Mouse (Mus musculus) layer of hippocampus, postnatal 14 days (tissue): ENCODE results near the gene Mcub. TPM values are rescaled to one million over a fixed set of nuclear protein-coding genes. Genes with fewer than 3 reads are reported as not detected.

ENCODE experiments used
- DNase-seq, 2 experiments: peaks; one replicate each; pipeline ENCODE4 v3.0.0; 2021 to 2022; ENCODE audit warnings: low spot score in 2 of 2, mixed read lengths in 1 of 2
- total RNA-seq, 2 experiments: library from RNA; stranded (reverse); gene quantifications; 2 replicates each; pipeline ENCODE4 v1.2.3; 2021

Gene Mcub
- total RNA-seq, 2 experiments from 2014 or later = 4.7 to 5.9 TPM

DNA sequence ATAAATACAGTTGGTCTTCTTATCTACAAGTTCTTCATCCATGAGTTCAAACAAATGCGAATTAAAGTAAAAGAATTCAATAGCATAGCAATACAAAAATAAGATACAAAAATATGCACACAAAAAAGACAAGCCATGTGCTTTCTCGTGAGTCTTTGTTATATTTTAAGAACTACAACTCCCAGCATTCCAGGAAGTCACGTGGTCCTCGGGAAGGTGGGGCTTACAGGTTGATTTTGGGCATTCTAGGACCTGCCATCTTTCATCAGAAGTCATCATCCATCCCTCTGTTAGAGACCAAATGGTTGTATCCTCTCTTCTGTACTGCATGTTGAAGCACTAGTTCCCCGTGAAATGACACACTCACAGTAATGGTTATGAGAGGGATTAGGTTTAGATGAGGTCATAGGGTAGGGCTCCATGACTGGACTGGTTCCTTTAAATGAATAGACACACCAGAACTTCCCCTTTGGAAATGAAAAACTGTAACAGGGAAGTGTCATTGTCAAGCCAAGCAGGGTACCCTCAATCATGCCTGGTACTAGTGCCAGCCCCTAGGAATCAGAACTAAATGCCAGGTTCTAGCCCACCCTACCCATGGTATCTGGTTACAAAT lies 20.7 kb downstream of the Mcub start:
- no peak for DNase-seq

DNA sequence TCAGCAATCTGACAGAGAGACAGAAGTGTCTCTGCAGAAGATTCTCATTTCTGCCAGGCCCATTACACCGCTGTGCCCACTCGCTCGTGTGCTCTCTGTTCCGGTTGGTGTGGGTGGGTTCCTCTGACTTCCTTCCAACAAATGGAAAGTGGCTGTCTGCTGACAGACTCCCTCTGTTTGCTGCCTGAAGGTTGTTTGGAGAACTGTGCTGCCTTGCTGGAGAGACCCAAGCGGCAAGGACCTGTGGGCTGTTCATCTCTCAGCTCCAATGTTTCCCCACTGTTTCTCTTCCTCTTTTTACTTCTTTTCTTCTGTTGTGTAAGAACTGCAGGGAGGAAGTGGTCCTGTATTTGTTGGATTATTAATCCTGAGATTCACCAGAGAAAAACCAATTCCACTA lies 21.6 kb downstream of the Mcub start:
- DNase-seq = peak in 1 of 2 experiments; percentile 41

DNA sequence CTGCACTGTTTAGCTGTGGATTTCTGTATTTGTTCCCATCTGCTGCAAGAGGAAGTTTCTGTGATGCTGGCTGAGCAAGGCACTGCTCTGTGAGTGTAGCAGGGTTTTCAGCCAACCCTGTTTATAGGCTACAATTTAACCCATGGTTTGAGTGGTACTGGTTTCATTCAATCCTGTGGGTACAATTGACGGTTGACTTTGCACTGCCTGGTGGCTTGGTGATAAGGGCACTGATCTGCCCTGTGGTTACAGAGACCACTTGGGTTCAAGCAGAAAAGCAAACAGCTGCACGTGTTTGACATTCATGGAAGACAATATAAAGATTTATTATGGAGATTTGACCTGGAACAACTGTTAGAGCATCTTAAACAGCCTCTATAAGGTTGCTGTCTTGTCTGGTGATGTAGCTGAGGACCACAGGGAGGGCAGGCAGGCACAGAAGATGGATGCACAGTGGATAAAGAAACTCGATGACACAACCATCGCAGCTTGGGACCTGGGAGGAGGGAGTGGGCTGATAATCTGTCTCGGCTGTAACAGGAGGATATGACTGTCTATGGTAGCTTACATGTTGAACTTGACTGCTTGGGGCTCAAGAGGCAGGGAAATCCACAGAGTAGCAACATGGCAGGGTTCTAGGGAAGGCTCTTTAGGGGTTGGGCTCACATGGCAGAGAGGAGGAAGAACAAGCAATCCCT lies 23.6 kb downstream of the Mcub start:
- DNase-seq = no peak

DNA sequence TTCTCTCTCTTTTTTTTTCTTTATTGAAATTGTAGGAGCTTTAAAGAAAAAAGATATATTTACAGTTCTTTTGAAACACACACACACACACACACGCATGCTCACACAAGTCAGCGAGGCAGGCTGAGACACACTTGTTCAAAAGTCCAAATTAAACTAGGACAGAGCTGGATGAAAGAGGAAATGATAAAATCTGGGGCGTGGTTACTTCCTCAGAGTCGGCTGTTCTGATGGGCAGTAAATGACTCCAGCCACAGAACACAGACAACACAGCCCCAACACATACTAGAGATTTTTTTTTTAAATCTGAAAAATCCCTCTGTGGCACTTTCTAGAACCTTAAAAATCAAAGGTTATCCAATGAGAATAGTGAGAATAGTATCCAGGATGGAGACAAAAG lies 26.2 kb downstream of the Mcub start:
- no peak for DNase-seq

DNA sequence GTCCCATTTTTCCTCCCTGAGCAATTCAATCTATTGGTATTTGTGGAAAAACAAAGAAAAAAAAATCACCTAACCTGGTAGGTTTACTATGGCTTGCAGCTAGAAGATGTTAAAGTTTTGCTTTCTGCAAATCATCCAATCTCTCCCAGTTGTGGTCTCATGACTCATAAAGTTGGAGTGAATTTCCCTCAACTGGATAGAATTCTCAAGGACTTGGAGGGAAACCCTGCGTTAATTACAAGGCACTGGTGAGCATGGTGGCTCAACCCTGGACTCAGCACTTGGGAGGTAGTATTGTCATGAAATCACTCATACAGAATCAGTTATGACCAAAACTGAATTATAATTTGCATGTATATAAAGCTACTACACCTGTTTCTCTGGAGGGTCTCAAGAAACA lies 28.7 kb downstream of the Mcub start:
- no peak for DNase-seq

DNA sequence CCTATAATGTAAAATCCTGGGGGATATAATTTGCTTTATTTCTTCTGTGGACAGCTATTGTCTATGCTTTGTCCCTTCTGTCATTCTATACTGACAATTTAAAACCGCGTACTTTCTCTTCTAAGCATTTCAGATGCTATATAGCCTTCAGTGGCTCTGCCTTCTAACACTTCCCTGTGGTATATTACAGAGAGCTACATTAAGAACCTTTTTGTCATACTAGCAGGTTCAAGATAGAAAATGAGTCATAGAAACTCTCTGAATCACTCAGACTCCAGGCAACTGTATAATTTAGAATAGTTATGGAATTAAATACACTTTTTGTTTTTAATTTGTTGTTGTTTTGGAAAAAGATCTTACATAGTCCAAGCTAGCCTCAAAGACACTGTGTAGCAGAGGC lies 29.2 kb downstream of the Mcub start:
- DNase-seq = no peak

DNA sequence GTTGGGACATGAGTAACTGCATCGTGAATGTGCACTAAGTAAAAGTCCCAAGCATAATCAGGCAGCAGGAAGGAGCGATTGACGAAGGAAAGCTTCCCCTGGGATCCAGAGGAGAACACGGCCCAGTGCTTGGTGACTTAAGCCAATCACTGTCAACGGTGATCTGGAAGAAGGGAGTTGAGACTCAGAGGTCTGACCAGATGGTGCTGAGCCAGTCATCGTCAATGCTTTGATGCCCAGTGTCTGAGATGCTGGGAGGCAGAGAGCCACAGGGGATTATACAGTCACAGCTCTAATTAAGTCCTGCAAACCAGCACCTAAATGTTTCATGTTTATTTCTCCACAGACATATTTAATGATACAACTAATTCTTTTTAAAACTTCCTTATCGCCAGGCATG lies 30.9 kb downstream of the Mcub start:
- DNase-seq = no peak

DNA sequence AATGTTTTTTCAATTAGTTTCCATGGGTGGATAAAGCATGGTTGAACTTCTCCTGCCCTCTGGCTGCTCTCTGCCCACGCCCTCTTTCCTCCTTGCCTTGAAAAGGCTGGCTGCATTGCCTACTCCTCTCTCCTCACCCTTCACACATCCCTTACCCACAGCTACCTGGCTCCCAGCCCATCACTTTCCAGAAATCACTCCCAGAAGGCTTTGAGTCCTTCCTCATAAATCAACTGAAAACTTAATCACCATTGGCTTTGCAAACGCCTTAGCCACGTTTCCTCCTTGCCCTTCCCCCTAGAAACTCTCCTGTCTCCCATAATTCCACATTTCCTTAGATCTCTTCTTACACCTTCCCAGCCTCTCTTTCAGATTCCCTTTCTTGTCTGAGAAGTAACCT lies 32.2 kb downstream of the Mcub start:
- no peak for DNase-seq

DNA sequence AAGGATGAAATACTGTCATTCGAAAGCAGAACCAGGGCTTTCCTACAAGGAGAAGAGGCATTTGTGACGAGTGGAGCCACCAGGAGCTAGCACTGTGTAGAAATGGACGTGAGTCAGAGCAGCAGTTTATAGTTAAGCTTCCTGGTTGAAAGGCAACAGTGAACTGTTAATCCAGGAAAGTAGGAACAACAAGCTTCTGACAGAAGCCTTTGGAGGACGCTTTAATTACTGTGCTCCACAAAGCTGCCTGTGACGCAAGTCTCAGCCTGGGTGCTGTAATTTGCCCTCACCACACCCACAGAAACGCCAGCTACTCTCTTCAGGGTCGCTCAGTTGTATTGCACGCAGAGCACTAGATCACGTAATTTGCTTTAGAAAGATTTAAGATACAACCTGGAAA lies 33.4 kb downstream of the Mcub start:
- DNase-seq = no peak

DNA sequence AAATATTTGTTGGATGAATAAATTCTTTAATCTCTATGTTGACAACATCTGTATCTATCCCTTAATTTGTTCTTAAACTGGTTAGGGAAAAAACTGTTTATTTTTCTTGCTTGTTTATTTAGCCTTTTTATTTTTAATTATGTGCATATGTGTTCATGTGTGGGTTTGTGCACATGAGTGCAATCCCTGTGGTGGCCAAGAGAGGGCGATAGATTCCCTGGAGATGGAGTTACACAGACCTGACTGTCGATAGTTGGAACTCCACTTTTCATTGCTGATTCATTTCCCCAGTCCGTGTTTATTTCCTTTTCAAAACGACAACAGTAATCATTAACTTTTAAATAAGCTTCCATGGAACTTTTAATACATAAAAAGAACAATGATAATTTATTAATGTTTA lies 37.6 kb downstream of the Mcub start:
- peak in 1 of 2 experiments; percentile 12 for DNase-seq

DNA sequence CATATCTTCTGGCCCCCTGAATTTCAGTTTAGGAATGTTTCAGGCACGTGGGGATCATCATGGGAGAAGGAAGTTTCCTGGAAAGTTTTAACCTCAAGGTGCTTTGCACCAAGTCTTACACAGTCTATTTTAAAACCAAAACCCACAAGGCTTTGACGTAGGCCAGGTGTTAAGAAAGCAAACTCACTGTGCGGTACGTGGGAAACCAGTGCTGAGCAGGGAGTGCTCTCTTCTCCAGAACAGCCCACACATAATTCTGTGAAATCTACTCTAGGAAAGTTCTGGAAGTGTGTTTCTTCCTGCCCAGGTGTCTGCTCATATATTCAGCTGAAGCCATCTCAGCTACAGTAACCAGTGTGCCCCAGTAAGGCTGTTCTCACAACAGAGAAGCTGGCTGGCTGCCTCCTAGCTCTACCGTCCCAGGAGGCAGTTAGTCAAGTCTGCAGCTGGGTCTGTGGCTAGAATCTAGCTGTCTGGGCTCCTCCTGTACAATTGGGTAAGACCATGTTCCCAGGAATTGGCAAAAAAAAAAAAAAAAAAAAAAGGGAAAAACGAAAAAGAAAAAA lies 39.7 kb downstream of the Mcub start:
- no peak for DNase-seq

DNA sequence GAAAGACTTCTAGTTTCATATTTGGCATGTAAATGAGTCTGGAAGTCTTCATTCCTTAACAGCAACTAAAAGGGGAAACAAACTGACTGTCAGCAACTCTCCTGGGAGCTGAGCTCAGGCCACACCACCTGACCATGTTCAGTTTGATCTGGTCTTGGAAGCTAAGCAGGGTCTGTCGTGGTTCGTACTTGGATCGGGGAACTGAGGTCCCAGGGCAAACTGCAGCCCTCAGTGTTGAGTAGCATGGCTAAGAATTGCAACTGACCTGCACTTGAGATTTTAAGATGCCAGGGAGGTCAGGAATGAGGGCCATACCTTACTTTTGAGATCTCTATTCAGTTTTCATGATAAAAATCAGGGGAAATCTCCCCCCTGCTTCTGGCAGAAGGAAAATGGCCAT lies 44.1 kb downstream of the Mcub start:
- no peak for DNase-seq

DNA sequence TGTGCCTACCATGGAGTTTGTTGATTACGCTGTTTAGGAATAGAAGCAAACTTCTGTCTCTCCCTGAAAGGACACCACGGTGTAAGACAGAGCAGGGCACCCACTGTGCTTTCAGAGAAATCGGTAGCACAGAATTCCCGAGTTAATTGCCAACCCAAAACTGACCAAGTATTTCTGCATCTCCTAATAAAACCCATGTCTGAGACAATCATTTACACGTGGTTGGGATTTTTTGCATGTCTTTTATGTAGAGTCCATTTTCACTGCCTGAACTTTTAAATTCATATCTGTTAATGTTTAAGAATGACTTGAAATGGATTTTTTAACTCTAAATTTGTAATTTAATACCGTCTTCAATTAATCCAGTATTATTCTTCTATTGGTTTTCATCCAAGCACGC lies 46.4 kb downstream of the Mcub start:
- no peak for DNase-seq

DNA sequence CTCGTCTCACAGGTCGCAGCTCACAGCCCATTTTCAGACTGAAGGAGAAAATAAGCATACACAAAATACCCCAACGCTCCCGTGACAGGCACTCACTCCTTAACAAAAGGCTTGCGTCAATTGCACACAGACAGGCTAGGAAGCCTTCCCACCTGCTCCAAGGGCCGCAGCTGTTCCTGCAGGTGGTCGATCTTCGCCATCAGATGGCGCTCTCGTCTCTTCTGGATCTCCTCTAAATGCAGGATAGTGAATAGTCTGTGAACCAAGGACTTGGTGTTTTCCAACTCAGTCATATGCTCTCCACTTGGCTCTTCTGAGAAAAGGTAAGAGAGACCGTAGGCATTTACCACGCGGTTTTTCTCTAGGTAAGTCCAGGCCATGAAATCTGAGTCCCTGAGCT lies 51.6 kb downstream of the Mcub start:
- peak; percentile 66 to 72 for DNase-seq

DNA sequence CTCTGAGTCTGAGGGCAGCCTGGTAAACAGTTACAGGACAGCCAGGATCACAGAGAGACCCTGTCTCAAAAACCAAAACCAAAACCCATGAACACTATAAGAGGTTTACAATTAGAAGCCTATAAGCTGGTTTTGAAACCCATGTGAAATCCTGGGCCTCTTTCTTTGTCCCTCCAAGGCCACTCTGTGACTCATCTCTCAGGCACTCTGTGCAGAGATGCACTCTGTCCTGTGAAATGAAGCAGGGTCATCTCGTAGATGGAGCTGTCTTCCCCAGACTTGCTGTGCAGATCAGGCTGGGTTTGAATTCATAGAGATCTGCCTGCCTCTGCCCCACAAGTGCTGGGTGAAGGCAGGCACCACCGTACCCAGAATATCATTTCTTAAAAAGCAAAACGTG lies 52.6 kb downstream of the Mcub start:
- no peak for DNase-seq

DNA sequence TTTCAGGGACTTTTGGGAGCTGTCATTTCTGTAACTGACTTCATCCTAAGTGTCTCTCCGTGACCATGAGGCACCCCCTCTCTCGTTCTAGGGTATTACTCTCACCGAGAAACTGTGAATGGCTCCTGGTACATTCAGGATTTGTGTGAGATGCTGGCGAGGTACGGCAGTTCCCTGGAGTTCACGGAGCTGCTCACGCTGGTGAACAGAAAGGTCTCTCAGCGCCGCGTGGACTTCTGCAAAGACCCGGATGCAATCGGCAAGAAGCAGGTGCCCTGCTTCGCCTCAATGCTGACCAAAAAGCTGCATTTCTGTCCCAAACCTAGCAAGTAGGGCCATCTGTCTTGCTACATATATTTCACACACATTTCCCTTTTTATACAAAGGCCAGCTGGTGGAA lies 56.8 kb downstream of the Mcub start:
- DNase-seq = no peak

DNA sequence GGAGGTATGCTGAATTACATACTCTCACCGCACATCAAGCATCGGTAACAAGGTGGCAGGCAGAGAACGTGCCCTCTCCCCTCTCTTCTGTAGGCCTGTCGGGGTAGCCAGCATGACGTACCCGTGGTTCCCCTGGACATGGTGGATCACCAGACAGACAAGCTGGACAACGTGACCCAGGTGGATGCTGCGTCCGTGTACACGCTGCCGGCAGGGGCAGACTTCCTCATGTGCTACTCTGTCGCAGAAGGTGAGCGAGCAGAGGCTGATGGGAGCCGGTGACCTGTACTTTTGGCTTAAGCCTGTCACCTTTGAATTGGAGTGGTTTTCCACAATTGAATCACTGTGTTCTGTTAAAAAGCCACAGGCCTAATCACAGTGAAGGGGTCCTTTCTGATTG lies 58.0 kb downstream of the Mcub start:
- no peak for DNase-seq

DNA sequence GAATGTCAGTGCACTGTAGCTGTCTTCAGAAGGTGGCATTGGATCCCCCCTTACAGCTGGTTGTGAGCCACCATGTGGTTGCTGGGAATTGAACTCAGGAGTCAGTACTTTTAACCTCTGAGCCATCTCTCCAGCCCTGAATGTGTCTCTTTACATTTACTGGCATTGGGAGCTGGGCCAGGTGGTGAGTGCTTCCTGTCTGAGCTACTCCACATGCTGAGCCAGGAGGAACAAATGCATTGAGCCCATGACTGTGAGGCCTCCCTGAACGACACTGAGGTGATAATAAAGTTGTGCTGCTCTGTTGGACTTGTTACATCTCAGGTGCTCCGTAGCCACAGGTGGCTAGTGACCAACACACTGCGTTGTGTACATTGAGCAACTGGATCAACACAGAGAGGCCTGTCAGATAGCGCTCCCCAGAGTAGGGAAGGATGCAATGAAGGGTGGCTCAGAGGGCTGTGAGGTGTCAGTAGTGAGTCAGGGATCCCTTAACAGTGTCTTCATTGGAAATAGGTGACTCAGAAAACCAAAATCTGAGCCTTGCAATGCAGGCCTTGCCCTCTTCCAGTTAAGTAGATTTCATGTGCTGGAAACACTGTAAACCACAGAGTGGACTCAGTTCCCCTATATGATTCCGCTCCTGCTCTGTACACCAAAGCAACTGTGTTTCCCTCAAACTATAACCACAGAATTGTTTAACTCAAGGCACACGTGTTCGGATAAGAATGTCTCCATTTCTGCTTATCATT lies 65.4 kb downstream of the Mcub start:
- no peak for DNase-seq

DNA sequence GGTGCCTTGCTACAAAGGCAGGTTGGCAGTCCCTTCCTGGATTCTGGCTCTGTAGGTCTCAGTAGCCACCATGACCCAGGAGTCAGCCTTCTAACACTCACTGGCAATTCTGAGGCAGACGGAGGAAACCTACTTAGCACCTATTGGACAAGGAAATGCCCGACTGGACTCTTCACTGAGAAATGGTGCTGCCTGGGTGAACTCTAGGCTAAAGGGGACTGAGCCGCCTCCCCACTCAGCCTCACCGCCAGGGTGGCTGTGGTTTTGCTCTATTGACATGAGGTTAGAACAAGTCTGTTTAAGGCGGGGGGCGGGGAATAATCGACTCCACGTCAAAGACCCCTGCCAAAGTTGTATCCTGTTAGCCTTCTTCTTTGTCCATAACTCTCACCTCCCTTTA lies 66.1 kb downstream of the Mcub start:
- DNase-seq = no peak

DNA sequence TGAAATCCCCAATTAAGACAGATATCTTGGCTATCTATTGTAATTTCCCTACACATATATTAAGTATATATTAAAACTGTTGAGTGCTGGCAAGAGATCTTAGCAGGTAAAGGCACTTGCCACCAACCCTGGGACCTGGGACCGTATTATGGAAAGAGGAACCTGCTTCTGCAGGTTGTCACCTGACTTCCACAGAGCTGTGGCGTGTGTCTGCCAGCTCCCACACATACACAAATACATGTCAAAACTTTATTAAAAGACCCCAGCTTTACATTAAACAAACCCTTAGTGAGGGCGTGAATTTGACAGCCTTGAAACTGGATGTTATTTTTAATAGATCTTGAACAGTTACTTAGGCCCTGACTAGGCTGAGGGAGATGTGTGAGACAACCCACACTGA lies 66.6 kb downstream of the Mcub start:
- DNase-seq = no peak

DNA sequence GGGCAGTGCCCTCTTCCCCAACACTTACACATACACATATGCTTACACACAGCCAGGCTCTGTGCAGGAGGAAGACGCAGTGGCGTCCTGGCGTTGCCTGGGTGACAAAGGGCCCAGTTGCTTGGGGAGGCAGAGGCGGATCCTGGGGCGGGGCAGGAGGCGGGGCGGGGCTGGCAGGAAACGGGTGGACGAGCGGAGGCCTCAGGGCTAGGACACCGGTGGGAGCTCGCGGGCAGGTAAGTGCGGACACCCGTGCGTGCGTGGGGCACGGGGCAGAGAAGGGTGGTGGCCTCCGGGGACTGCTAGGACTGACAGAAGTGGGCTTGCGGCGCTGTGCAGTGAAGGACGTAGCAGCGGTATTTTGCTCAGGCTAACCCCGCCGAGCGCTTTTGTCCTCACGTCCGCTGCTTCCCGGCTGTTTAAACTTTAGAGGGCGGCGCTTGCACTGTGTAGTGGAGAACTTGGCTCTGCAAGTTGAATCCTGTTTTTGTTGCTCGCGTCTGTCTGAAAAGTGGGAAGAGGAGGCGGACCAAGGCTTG lies 68.7 kb downstream of the Mcub start, which contains the start of gene Casp6:
Casp6 (plus strand) TSS at position 155 of the 539 bp plus-strand sequence.
- peak; percentile 28 to 38 for DNase-seq

DNA sequence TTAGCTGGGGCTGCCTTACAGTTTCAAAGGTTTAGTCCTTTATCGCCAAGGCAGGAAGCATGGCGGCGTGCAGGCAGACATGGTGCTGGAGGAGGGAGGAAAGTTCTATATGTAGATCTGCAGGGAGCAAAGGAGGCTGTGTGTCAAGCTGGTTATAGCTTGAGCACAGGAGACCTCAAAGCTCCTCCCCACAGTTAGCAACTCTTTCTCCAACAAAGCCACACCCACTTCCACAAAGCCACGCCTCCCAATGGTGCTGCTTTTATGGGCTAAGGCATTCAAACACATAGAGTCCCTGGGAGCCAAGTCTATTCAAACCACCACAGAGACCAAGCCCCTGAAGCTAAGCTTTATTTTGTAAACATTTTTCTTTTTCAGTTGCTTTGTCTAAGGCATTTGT lies 71.1 kb downstream of the Mcub start:
- no peak for DNase-seq
